Mouse (Mus musculus): ENCODE data around the gene Birc2. TPM values are rescaled to one million over a fixed set of nuclear protein-coding genes. Genes with fewer than 3 reads are reported as not detected.
"Not testable (repeated sequence)": the region's sequence is repeated elsewhere in the genome, so short reads cannot be mapped to it uniquely, and the experiment has no call there.

Birc2 gene
- total and polyA plus RNA-seq, 2 experiments from 2014 or later: 21.3 to 32.8 TPM

DNA sequence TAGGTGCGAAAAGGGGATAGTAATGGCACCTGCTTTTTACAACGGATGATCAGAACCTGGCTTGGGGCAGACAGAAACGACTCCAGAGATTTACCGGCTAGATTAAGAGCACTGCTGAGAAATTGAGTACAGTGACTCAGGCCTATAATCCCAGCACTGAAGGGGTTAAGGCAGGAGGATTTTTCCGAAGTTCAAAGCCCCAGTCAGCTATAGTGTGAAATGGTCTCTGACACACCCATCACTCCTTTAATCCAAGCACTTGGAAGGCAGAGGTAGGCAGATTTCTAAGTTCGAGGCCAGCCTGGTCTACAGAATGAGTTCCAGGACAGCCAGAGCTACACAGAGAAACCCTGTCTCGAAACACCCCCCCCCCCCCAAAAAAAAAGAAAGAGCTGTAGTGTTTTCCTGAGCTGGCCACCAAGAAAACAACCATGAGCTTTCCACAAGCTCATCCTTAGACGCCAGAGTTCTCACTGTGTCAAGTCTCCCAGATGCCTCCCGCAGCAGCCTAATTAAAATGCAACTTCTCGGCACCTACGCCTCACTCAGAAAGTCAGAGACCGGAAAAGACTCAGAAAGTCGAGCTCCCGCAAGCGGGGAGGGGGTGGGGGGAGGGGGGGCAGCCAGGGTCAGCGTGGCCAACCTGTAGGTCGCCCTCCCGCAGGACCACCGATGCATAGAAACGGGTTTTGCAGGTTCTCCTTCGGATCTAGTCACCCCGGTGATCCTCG lies 35.3 kb upstream of the Birc2 start:
- Histone ChIP-seq H3K4me2 (ENCODE audit: low read depth, low read length) (peak overlapping the region; percentile 80), H3K27ac (ENCODE audit: low read depth) (peak overlapping the region; percentile 74), H3K9me3 (replicated peaks; ENCODE audit: control insufficient read depth, low read length) (no peaks in the 10 kb centered on the region), H3K27me3 (ENCODE audit: control insufficient read depth, insufficient read depth, low read length) (no peaks in the 10 kb centered on the region), H3K4me1 (ENCODE audit: control insufficient read depth, insufficient read depth) (no peaks in the 10 kb centered on the region), H3K36me3 (replicated peaks; ENCODE audit: control insufficient read depth, insufficient read depth, low read length) (no peaks in the 10 kb centered on the region; the same call in 1 of the 2 replicates), H3K4me3 (ENCODE audit: low read depth, low read length) (peak overlapping the region; percentile 55), H3K9ac (replicated peaks; ENCODE audit: low read depth, low read length) (peak overlapping the region; percentile 75)
- peak; percentile 28 for DNase-seq (ENCODE audit: low spot score)
- peak; percentile 25 for ATAC-seq (ENCODE audit: insufficient read depth, low read depth)
- 16% methylated on average over 23 of the region's 23 CpGs for WGBS
- TF ChIP-seq CTCF (IDR thresholded peaks at IDR 0.05; ENCODE audit: low read depth): no peak
- no peak for TF ChIP-seq EP300 (IDR thresholded peaks at IDR 0.05; ENCODE audit: low read depth)

DNA sequence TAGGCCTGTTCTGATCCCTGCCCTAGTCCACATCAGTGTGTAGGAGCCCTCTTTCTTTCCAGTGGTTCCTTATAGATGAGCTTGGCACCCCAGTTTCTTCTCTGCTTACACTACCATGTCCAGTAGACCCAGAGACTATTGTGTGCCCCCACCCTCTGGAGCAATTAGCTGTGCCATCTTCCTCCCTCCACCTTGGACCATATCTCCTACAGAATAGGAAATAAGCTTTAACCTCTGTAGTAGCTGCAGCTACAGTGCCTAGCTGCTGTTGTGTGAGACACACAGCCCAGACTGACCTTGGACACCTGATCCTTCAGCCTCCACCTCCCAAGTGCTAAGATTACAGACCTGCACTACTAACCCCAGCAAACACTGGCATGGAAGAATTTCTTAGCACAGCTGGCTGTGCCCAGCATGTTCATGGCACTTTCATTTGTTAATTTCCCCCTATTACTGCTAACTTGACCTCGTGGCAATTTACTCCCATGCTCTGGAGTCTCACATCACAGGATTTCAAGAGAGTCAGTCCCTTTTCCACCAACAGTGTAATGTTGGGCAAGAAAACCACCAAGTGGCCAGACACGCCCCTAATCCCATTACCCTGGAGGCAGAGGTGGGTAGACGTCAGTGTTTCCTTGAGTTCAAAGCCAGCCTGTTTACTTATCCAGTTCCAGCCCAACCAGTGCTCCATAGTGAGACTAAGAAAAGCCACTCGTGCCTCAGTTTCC lies 34.6 kb upstream of the Birc2 start:
- ATAC-seq (ENCODE audit: insufficient read depth, low read depth): no peak
- Histone ChIP-seq H3K4me3 (ENCODE audit: low read depth, low read length) (peak overlapping the region; percentile 55; the same call in 1 of the 2 replicates), H3K4me2 (ENCODE audit: low read depth, low read length) (peak overlapping the region; percentile 80; the same call in 1 of the 2 replicates), H3K27me3 (ENCODE audit: control insufficient read depth, insufficient read depth, low read length) (no peaks in the 10 kb centered on the region), H3K36me3 (replicated peaks; ENCODE audit: control insufficient read depth, insufficient read depth, low read length) (no peaks in the 10 kb centered on the region; the same call in 1 of the 2 replicates), H3K27ac (ENCODE audit: low read depth) (0 out of 2 replicates have a peak overlapping the region, but pooled peaks have one; percentile 74), H3K4me1 (ENCODE audit: control insufficient read depth, insufficient read depth) (no peaks in the 10 kb centered on the region), H3K9ac (replicated peaks; ENCODE audit: low read depth, low read length) (no peak overlapping the region), H3K9me3 (replicated peaks; ENCODE audit: control insufficient read depth, low read length) (no peaks in the 10 kb centered on the region)
- TF ChIP-seq EP300 (IDR thresholded peaks at IDR 0.05; ENCODE audit: low read depth) (no peak), CTCF (IDR thresholded peaks at IDR 0.05; ENCODE audit: low read depth) (no peak)
- no peak for DNase-seq (ENCODE audit: low spot score)
- 67% methylated on average over 4 of the region's 4 CpGs for WGBS

DNA sequence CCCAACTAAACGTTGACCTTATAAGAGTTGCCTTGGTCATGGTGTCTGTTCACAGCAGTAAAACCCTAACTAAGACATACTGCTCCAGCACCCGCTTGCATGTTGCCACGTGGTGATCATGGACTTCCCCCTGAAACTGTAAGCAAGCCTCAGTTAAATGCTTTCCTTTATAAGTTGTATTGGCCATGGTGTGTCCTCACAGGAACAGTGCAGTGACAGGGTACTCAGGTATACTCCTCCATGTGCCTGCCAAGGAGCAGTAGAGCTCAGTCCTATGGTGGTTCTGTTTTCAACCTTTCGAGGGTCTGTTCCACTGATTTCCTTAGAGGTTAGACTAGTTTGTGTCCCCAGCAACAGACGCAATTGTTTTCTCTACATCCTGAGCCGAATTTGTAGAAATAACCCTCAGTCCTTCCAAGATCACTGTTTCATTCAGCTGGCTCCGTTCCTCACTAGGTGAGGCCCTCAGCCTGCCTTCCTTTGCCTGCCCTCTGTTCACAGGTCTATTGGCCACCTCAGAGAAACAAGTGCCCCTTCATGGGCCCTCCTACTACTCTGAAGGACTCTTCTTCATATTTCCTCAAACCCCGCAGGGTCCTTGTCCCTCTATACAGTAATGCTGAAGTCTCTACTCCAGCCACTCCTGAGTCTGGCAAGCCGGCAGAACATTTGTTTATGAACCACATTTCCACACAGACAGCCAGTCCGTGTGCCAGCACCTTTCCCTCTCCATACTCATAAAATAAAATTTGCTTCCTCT lies 33.9 kb upstream of the Birc2 start:
- DNase-seq (ENCODE audit: low spot score) (no peak), ATAC-seq (ENCODE audit: insufficient read depth, low read depth) (no peak)
- 88% methylated on average over 10 of the region's 10 CpGs for WGBS
- H3K9me3 ChIP-seq (replicated peaks; ENCODE audit: control insufficient read depth, low read length): no peaks in the 10 kb centered on the region
- H3K27ac ChIP-seq (ENCODE audit: low read depth): 0 out of 2 replicates have a peak overlapping the region, but pooled peaks have one; percentile 30
- no peaks in the 10 kb centered on the region for H3K4me1 ChIP-seq (ENCODE audit: control insufficient read depth, insufficient read depth)
- no peak overlapping the region for H3K9ac ChIP-seq (replicated peaks; ENCODE audit: low read depth, low read length)
- TF ChIP-seq EP300 (IDR thresholded peaks at IDR 0.05; ENCODE audit: low read depth) (no peak), CTCF (IDR thresholded peaks at IDR 0.05; ENCODE audit: low read depth) (no peak)
- 0 out of 2 replicates have a peak overlapping the region, but pooled peaks have one; percentile 4 for H3K4me2 ChIP-seq (ENCODE audit: low read depth, low read length)
- H3K4me3 ChIP-seq (ENCODE audit: low read depth, low read length): no peak overlapping the region
- H3K27me3 ChIP-seq (ENCODE audit: control insufficient read depth, insufficient read depth, low read length): no peaks in the 10 kb centered on the region
- H3K36me3 ChIP-seq (replicated peaks; ENCODE audit: control insufficient read depth, insufficient read depth, low read length): no peaks in the 10 kb centered on the region; the same call in 1 of the 2 replicates

DNA sequence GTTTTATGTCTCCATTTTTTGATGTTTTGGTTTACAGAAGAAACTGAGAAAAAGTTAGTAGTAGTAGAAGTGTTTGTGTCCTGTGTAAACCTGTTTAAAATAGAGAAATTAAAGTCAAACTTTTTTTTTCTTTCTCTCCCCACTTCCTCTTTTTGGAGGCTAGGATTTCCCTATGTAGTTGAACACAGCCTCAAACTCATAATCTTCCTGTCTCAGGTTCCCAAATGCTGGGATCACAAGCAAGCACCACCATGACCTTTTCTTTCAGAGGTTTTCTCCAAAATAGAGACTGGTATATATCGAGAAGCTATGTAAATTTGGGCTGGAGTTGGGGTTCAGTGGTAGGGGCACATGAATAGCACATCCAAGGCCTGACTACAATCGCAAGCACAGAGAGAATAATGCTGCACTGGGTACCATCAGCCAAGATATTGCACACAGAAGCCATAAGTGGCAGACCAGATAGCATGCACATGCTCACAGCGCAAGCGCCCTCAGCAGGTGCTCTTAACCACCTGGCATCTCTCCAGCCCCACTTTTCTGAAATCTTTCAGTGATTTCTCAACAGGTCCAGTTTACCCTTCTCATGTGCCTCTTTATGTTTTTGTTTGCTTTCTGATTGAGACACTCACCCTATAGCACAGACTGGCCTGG lies 32.1 kb upstream of the Birc2 start:
- ATAC-seq (ENCODE audit: insufficient read depth, low read depth): no peak
- WGBS: 79% methylated on average over 4 of the region's 4 CpGs
- no peak for DNase-seq (ENCODE audit: low spot score)

DNA sequence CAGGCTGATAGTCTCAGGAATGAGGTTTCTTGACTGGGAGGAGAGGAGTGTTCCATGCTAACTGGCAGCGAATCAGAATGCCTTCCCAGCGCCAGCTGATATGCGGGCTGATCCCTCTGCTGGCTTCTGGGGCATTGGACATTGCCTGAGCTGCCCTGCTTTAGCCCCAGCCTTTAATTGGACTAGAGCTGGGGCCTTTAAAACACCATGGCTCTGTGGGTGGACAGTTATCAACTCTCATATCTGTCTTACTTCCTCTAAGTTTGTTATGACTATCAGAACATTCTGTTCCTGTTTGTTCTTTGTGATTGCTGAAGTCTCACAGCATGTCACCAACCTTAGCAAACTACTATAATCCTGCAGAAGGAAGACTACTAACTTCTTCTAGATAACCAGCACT lies 31.1 kb upstream of the Birc2 start:
- H3K27me3 ChIP-seq (ENCODE audit: control insufficient read depth, insufficient read depth, low read length): no peaks in the 10 kb centered on the region
- 82% methylated on average over 3 of the region's 3 CpGs for WGBS
- no peak overlapping the region for H3K9ac ChIP-seq (replicated peaks; ENCODE audit: low read depth, low read length)
- ATAC-seq (ENCODE audit: insufficient read depth, low read depth): no peak
- no peak overlapping the region for H3K27ac ChIP-seq (ENCODE audit: low read depth)
- no peak overlapping the region for H3K4me2 ChIP-seq (ENCODE audit: low read depth, low read length)
- no peak for TF ChIP-seq CTCF (IDR thresholded peaks at IDR 0.05; ENCODE audit: low read depth)
- no peak for TF ChIP-seq EP300 (IDR thresholded peaks at IDR 0.05; ENCODE audit: low read depth)
- no peaks in the 10 kb centered on the region; the same call in 1 of the 2 replicates for H3K36me3 ChIP-seq (replicated peaks; ENCODE audit: control insufficient read depth, insufficient read depth, low read length)
- H3K4me3 ChIP-seq (ENCODE audit: low read depth, low read length): no peak overlapping the region
- DNase-seq (ENCODE audit: low spot score): no peak
- H3K4me1 ChIP-seq (ENCODE audit: control insufficient read depth, insufficient read depth): no peaks in the 10 kb centered on the region
- H3K9me3 ChIP-seq (replicated peaks; ENCODE audit: control insufficient read depth, low read length): no peaks in the 10 kb centered on the region

More for the DNA sequence above, 32.1 kb upstream of the Birc2 start:
- H3K4me1 ChIP-seq (ENCODE audit: control insufficient read depth, insufficient read depth): no peaks in the 10 kb centered on the region
- H3K4me2 ChIP-seq (ENCODE audit: low read depth, low read length): no peak overlapping the region
- TF ChIP-seq EP300 (IDR thresholded peaks at IDR 0.05; ENCODE audit: low read depth) (no peak), CTCF (IDR thresholded peaks at IDR 0.05; ENCODE audit: low read depth) (no peak)
- H3K36me3 ChIP-seq (replicated peaks; ENCODE audit: control insufficient read depth, insufficient read depth, low read length): no peaks in the 10 kb centered on the region; the same call in 1 of the 2 replicates
- H3K4me3 ChIP-seq (ENCODE audit: low read depth, low read length): no peak overlapping the region
- H3K27me3 ChIP-seq (ENCODE audit: control insufficient read depth, insufficient read depth, low read length): no peaks in the 10 kb centered on the region
- no peaks in the 10 kb centered on the region for H3K9me3 ChIP-seq (replicated peaks; ENCODE audit: control insufficient read depth, low read length)
- no peak overlapping the region for H3K27ac ChIP-seq (ENCODE audit: low read depth)
- H3K9ac ChIP-seq (replicated peaks; ENCODE audit: low read depth, low read length): no peak overlapping the region

DNA sequence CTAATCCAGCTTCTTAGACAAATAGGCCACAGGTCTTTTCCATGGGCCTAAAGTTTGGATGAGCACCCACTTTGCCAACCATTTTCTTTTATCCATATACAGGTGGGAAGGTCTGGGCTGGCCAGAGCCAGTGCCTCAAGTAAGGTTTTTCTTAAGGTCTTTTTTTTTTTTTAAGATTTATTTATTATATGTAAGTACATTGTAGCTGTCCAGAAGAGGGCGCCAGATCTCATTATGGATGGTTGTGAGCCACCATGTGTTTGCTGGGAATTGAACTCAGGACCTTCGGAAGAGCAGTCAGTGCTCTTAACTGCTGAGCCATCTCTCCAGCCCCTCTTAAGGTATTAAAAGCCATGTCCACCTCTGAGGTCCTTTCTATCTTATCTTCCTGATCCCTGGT lies 30.1 kb upstream of the Birc2 start:
- H3K4me2 ChIP-seq (ENCODE audit: low read depth, low read length); H3K9me3 ChIP-seq (replicated peaks; ENCODE audit: control insufficient read depth, low read length); H3K4me1 ChIP-seq (ENCODE audit: control insufficient read depth, insufficient read depth); H3K27ac ChIP-seq (ENCODE audit: low read depth); H3K36me3 ChIP-seq (replicated peaks; ENCODE audit: control insufficient read depth, insufficient read depth, low read length); H3K9ac ChIP-seq (replicated peaks; ENCODE audit: low read depth, low read length); H3K4me3 ChIP-seq (ENCODE audit: low read depth, low read length); DNase-seq (ENCODE audit: low spot score); ATAC-seq (ENCODE audit: insufficient read depth, low read depth); H3K27me3 ChIP-seq (ENCODE audit: control insufficient read depth, insufficient read depth, low read length): not testable (repeated sequence)
- whole genome bisulfite sequencing: 73% methylated on average over 2 of the region's 2 CpGs
